Mouse (Mus musculus): ENCODE results near the gene Tnc.

The Tnc gene

DNA sequence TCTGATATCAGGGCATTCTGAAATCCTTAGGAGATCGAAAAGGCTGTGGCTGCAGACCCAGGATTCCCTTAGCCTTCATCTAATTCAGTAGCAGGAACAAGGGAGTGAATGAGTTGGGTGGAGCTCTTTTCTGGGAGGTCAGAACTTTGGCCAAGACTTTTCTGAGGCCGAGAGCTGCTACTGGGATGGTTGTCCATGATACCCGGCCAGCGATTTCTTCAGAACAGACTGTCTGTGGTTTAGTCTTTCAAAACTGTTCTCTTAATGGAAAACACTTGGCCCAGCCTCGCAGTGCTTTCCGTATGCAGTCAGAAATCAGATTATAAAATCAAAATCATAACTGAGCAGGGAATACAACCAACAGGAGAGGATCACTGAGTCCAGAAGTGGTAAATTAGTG, 21.2 kb downstream of the Tnc start:
- no peak for DNase-seq (ENCODE audit: extremely low spot score)

DNA sequence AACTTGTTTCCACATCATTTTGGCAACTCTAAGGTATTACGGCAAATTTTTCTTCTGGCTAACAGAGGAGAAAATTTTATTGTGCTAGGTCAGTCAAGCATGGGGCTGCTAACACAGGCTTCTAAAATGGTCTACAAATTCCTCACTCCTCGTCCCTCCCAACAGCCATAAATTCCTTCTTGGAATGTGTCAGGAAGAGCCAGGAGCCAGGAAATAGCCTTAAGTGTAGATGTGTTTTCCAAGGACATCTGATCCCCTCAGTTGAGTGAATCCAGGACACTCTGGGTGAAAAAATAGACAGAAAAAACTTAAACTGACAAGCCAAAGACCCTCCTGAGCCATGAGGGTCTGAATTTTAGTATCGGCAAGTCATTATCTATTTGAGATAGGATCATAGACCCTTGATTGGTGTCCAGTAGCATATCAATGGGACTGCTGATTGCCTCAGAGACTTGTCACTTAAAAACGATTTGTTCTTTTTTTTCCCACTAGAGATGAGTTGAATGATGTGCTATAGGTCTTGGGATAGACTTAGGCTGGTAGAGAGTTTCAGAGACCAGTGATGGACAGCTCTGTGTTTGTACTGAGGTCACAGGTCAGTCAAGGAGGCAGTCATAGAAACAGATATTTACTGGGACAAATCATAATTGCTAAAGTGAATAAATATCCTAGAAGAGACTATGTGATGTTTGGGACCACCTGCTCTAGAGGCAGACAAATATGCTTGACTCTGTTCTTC, 22.6 kb downstream of the Tnc start:
- peak; percentile 10 for DNase-seq (ENCODE audit: extremely low spot score)

GRCm38 (mm10) chr4:64020930-64021589, 25.8 kb downstream of the Tnc start:
- DNase-seq (ENCODE audit: extremely low spot score): no peak

- DNase-seq (ENCODE audit: extremely low spot score): no peak
Observed at GRCm38 (mm10) chr4:64020151-64020550, 26.7 kb downstream of the Tnc start.

- no peak for DNase-seq (ENCODE audit: extremely low spot score)
Observed at GRCm38 (mm10) chr4:64011308-64011707, 35.5 kb downstream of the Tnc start.

GRCm38 (mm10) chr4:64009936-64010335, 36.9 kb downstream of the Tnc start:
- no peak for DNase-seq (ENCODE audit: extremely low spot score)

DNA sequence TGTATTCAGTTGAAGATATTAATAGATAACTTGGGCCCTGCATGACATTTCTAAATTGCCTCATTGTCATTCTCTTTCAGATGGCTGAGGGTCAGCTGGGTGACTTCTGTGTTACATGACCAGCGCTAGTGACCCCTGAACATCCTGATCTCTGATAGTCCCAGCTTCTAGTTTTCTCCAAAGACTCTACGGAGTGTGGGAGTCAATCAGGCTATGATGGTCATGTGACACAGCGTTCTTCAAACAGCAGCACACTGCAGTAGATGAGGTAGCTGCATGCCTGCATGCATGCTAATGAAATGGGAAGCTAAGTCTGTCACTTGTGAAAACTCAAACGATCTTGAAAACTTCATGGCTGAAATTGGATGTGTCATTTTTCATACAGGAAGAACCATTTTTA, 41.6 kb downstream of the Tnc start:
- no peak for DNase-seq (ENCODE audit: extremely low spot score)

- DNase-seq (ENCODE audit: extremely low spot score): no peak
Observed at GRCm38 (mm10) chr4:64003677-64004076, 43.1 kb downstream of the Tnc start.

GRCm38 (mm10) chr4:64002168-64002567, 44.6 kb downstream of the Tnc start:
- no peak for DNase-seq (ENCODE audit: extremely low spot score)

DNA sequence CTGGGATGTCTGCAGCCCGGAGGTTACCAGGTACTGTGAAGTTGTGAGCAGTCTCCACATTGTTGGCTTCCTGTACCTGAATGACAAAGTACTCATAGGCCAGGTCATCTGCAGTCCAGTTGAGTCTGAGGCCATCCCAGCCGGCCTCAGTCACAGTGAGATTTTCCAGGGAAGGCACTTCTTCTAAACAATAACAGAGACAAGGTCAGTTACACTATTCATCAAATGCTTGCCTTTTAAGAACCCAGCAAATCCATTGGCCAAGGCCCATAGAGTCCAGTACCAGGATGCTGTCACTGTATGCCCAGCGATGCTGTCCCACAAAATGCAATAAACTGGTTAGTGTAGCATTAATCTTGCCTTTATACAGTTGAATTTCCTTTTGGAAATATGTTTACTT, 46.0 kb downstream of the Tnc start:
- DNase-seq (ENCODE audit: extremely low spot score): no peak

DNA sequence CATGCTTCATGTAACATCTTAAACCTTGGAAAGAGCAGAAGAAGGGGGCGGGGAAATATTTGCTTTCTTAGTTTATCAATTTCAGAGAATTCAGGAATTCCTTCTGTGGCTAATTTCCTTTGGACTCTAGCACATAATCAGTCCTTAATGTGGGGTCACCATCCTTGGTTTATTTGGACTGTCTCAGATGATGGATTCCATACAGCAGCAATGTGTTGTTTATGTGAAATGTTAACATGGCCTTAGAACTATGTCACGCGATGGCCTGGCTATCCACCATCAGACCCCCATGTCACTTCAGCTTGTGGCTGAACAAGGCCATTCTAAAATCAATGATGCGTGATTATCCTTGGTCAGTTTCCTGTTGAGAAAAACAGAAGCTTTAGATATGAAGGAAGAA, 46.5 kb downstream of the Tnc start:
- DNase-seq (ENCODE audit: extremely low spot score): no peak

- DNase-seq (ENCODE audit: extremely low spot score): no peak
Observed at GRCm38 (mm10) chr4:63993462-63994113, 53.2 kb downstream of the Tnc start.

- no peak for DNase-seq (ENCODE audit: extremely low spot score)
Observed at GRCm38 (mm10) chr4:63990216-63990615, 56.6 kb downstream of the Tnc start.

DNA sequence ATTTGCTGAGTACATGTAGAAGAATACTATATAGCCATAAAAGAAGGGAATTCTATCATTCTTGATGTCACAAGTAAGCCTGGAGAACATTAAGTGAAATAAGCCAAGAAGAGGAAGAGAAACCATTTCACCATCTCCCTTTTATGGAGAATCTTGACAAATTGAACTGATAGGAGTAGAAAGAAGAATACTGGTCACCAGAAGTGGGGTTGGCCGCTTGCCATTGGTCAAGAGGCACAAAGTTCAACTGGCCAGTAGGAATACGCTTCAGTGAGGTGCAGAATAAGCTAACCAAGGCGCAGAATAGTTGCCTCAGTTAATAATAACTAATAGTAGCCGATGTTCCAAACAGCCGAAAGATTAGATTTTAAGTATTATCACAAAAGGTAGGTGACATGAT, 58.7 kb downstream of the Tnc start:
- no peak for DNase-seq (ENCODE audit: extremely low spot score)

GRCm38 (mm10) chr4:63986576-63986975, 60.2 kb downstream of the Tnc start:
- no peak for DNase-seq (ENCODE audit: extremely low spot score)

GRCm38 (mm10) chr4:63983098-63983445, 63.7 kb downstream of the Tnc start:
- DNase-seq (ENCODE audit: extremely low spot score): no peak

GRCm38 (mm10) chr4:63982425-63983097, 64.3 kb downstream of the Tnc start:
- no peak for DNase-seq (ENCODE audit: extremely low spot score)

DNA sequence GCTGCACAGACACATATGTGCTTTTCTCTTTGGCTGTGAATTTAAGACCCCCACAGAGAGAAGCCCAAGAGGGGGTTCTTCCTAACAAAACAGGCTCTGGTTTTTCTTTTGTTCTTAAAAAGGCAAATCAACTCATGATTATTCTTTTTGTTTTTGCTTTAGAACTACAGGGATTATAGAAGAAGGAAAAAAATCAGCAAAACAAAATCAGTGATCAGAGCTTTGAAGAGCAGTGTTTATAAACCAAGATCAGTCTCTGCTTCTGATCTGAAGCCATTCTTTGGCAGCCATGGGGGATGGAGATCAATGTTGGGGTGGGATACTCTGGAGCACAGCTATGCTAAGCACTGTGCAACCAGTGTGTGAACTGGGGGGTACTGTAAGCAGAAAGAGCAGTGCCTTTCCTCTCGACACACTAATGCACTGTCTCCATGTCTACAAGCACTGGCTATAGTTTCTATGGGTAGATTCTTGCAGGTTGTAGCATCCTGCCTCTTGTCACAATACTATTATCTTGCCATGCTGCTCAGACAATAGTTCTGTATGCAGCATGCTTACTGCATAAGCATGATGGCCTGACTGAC, 66.5 kb downstream of the Tnc start:
- no peak for DNase-seq (ENCODE audit: extremely low spot score)

DNA sequence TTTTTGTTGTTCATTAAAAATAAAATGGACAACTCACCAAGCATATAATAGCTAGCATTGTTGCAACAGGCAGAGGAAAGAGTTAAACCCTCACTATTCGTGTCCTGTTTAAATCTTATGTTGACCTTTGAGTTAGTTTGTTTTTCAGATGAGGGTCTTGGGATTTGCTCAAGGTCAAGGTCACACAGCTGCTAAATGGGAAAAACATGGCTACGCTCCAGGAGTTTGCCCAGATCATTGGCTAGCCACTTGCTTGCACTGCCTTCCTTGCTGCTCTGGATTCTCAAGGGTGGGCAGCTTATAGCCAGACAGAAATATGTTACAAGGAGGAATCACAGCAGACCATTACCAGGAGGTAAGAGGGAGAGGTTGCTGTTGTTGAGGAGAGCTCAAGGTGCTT, 67.2 kb downstream of the Tnc start:
- DNase-seq (ENCODE audit: extremely low spot score): peak; percentile 40

DNA sequence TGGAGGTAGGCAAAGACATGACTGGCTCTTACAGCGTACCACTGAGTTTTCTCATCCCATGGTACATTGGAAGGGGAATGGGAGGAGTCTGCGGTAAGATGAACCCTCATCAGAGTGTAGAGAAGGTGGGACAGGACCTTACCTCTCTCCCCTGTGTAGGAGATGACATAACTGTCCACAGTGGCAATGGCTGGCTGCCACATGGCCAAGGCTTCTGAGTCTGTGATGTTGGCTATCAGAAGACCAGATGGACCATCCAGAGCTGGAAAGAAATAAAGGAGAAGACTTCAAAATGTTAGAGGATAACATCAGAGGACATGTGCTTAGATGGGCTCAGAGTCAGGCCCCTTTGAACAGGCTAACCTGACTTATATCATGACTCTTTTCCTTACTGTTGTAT, 74.3 kb downstream of the Tnc start:
- no peak for DNase-seq (ENCODE audit: extremely low spot score)

- DNase-seq (ENCODE audit: extremely low spot score): no peak
Observed at GRCm38 (mm10) chr4:63971762-63972161, 75.1 kb downstream of the Tnc start.

- no peak for DNase-seq (ENCODE audit: extremely low spot score)
Observed at GRCm38 (mm10) chr4:63970925-63971324, 75.9 kb downstream of the Tnc start.

Data from embryo, embryonic 9.5 days (tissue).